Mouse (Mus musculus) olfactory bulb, adult 2 months (tissue): ENCODE data around the gene Ros1. TPM values are rescaled to one million over a fixed set of nuclear protein-coding genes. Genes with fewer than 3 reads are reported as not detected.

Experiments used
- H3K27ac ChIP-seq: fragments of 200-500 bp; 2 replicates; pipeline ENCODE4 v1.5.1; 2012; ENCODE audit warnings: low read depth, low read length; ENCODE audit not compliant: insufficient read depth
- H3K4me1 ChIP-seq: fragments of 200-500 bp; 2 replicates; pipeline ENCODE4 v1.6.1; 2012; ENCODE audit warnings: low read length; ENCODE audit not compliant: control insufficient read depth, insufficient read depth
- H3K4me3 ChIP-seq: fragments of 200-500 bp; 2 replicates; pipeline ENCODE4 v1.5.1; 2012; ENCODE audit warnings: mild to moderate bottlenecking, low read depth, low read length, moderate library complexity; ENCODE audit not compliant: insufficient read depth
- CTCF ChIP-seq: fragments of 200-500 bp; IDR thresholded peaks from 2 replicates; pipeline ENCODE4 v1.5.1; 2012; ENCODE audit warnings: low read depth, mild to moderate bottlenecking, low read length, moderate library complexity; ENCODE audit not compliant: insufficient read depth
- POLR2A ChIP-seq: fragments of 200-500 bp; IDR thresholded peaks from 2 replicates; pipeline ENCODE4 v1.6.1; 2012; ENCODE audit warnings: mild to moderate bottlenecking, low read depth, low read length, moderate library complexity; ENCODE audit not compliant: insufficient read depth
- WGBS: fragments of 180-500 bp; shearing (Covaris S2); methylation state at CpG from one replicate; pipeline ENCODE4 v1.1.7; 2018; 5-methylcytosine and 5-hydroxymethylcytosine counted together
- polyA plus RNA-seq: library from polyadenylated mRNA; stranded (reverse); fragments of >200 nt; gene quantifications from 2 replicates; pipeline ENCODE4 v1.2.4, GENCODE M21; 2012; ENCODE audit warnings: low replicate concordance; ENCODE audit not compliant: missing spikeins, insufficient read depth, insufficient read length

Gene Ros1
- polyA plus RNA-seq, 1 experiment, result not detected

GRCm38 (mm10) chr10:52219600-52219999 lies 24.6 kb upstream of the Ros1 start:
- H3K4me3 ChIP-seq, result no peak overlapping the region
- TF ChIP-seq POLR2A (no peak), CTCF (no peak)
- H3K4me1 ChIP-seq, result no peaks in the 10 kb centered on the region
- H3K27ac ChIP-seq, result no peak overlapping the region
- 61% methylated on average over 3 of the region's 3 CpGs for WGBS

- no peak for TF ChIP-seq CTCF
- TF ChIP-seq POLR2A, result no peak
- 22% methylated on average over 7 of the region's 7 CpGs for WGBS
- Histone ChIP-seq H3K4me3 (no peak overlapping the region), H3K4me1 (no peaks in the 10 kb centered on the region), H3K27ac (no peak overlapping the region)
Measured at GRCm38 (mm10) chr10:52217564-52217934, 22.5 kb upstream of the Ros1 start.

- Histone ChIP-seq H3K4me3 (no peak overlapping the region), H3K27ac (no peak overlapping the region), H3K4me1 (no peaks in the 10 kb centered on the region)
- TF ChIP-seq POLR2A (no peak), CTCF (peak; percentile 59; the same call in 1 of the 2 replicates)
- 26% methylated on average over 7 of the region's 7 CpGs for WGBS
Measured at GRCm38 (mm10) chr10:52216797-52217563, 21.9 kb upstream of the Ros1 start.

GRCm38 (mm10) chr10:52215267-52215818 lies 20.3 kb upstream of the Ros1 start:
- TF ChIP-seq POLR2A, result no peak
- TF ChIP-seq CTCF, result no peak
- Histone ChIP-seq H3K4me3 (no peak overlapping the region), H3K27ac (no peak overlapping the region), H3K4me1 (no peaks in the 10 kb centered on the region)
- 80% methylated on average over 2 of the region's 2 CpGs for whole genome bisulfite sequencing

GRCm38 (mm10) chr10:52204006-52204405 lies 9.0 kb upstream of the Ros1 start:
- H3K27ac ChIP-seq, result no peak overlapping the region
- TF ChIP-seq POLR2A, result no peak
- H3K4me3 ChIP-seq, result no peak overlapping the region
- H3K4me1 ChIP-seq, result no peaks in the 10 kb centered on the region
- WGBS, result 78% methylated on average over 2 of the region's 2 CpGs

GRCm38 (mm10) chr10:52185900-52186299 lies 9.1 kb downstream of the Ros1 start:
- WGBS, result 86% methylated on average over 4 of the region's 4 CpGs
- no peak overlapping the region for H3K27ac ChIP-seq
- H3K4me1 ChIP-seq, result no peaks in the 10 kb centered on the region
- TF ChIP-seq POLR2A (no peak), CTCF (no peak)
- H3K4me3 ChIP-seq, result no peak overlapping the region

GRCm38 (mm10) chr10:52182878-52183277 lies 12.2 kb downstream of the Ros1 start:
- Histone ChIP-seq H3K4me3 (no peak overlapping the region), H3K27ac (no peak overlapping the region), H3K4me1 (no peaks in the 10 kb centered on the region)
- WGBS, result 90% methylated on average over 3 of the region's 3 CpGs
- TF ChIP-seq POLR2A (no peak), CTCF (no peak)

GRCm38 (mm10) chr10:52174376-52174775 lies 20.7 kb downstream of the Ros1 start:
- H3K27ac ChIP-seq, result no peak overlapping the region
- no peaks in the 10 kb centered on the region for H3K4me1 ChIP-seq
- TF ChIP-seq CTCF, result no peak
- TF ChIP-seq POLR2A, result no peak
- 92% methylated on average over 4 of the region's 4 CpGs for WGBS
- no peak overlapping the region for H3K4me3 ChIP-seq

- WGBS, result 97% methylated on average over 1 of the region's 1 CpGs
- H3K4me3 ChIP-seq, result no peak overlapping the region
- no peak overlapping the region for H3K27ac ChIP-seq
- H3K4me1 ChIP-seq, result no peaks in the 10 kb centered on the region
- TF ChIP-seq POLR2A, result no peak
- TF ChIP-seq CTCF, result no peak
Measured at GRCm38 (mm10) chr10:52170489-52170888, 24.6 kb downstream of the Ros1 start.

- H3K4me3 ChIP-seq, result no peak overlapping the region
- TF ChIP-seq POLR2A (no peak), CTCF (no peak)
- no peak overlapping the region for H3K27ac ChIP-seq
- 89% methylated on average over 5 of the region's 5 CpGs for WGBS
- no peaks in the 10 kb centered on the region for H3K4me1 ChIP-seq
Measured at GRCm38 (mm10) chr10:52169841-52170240, 25.2 kb downstream of the Ros1 start.
